Mouse (Mus musculus): ENCODE measurements at regions not wholly inside any gene's neighbourhood (a gene's known extent, or its start where the extent isn't known, plus 50 kb on each side); places are given as distances from the start of the nearest gene placed in this dataset.

DNA sequence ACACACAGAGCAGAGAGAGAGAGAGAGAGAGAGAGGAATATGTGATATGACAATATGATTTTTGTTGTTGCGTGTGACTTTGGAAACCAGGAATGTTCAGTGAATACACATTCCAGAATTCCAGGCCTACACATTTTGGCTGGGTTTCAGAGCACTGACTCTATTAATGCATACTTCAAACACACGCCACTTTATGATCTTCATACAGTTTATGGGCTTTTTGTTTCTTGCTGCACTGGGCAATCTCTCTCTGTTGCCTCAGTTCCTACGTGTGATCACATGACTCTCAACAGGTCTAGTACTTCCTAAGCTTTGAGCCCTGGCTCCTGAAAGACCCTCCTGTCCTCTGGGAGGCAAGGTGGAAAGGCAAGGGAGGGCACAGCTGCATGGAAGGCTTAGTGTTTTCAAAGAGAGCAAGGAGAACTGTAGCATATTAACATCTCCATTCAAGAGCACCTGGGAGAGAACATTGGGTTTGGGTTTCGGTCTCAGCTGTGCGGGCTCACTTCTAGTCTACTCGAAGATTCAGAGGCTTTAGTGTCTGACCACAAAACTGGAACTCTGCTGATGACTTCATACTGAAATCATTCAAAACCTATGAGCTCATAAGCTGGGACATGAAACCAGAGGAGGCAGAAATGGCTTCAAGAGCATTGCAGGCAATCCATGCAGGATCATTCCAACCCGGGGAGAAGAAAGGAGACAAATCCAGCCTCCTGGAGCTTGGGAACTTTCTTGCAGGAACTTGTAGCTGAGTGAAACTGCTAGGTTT, 87.9 kb upstream of the C1qtnf3 start:
- H3K36me3 ChIP-seq (ENCODE audit: insufficient read depth, low read length), result no peaks in the 10 kb centered on the region
- ATAC-seq (replicated peaks; ENCODE audit: low FRiP score, low read depth), result no peak
- no peaks in the 10 kb centered on the region for H3K27me3 ChIP-seq (ENCODE audit: insufficient read depth, low read length)
- no peak overlapping the region for H3K9ac ChIP-seq (ENCODE audit: low read depth, low read length)
- no peak for TF ChIP-seq CTCF (IDR thresholded peaks at IDR 0.05; ENCODE audit: low read depth)
- H3K27ac ChIP-seq, result no peak overlapping the region
- H3K4me1 ChIP-seq (replicated peaks; ENCODE audit: insufficient read depth, low read length), result no peaks in the 10 kb centered on the region
- no peaks in the 10 kb centered on the region for H3K9me3 ChIP-seq (replicated peaks; ENCODE audit: low read length)
- no peak overlapping the region for H3K4me3 ChIP-seq (replicated peaks; ENCODE audit: low read depth, low read length)
- WGBS, result 86% methylated on average over 7 of the region's 7 CpGs
- peak; percentile 67 for DNase-seq (ENCODE audit: low spot score)
- no peak overlapping the region for H3K4me2 ChIP-seq (ENCODE audit: low read length)

DNA sequence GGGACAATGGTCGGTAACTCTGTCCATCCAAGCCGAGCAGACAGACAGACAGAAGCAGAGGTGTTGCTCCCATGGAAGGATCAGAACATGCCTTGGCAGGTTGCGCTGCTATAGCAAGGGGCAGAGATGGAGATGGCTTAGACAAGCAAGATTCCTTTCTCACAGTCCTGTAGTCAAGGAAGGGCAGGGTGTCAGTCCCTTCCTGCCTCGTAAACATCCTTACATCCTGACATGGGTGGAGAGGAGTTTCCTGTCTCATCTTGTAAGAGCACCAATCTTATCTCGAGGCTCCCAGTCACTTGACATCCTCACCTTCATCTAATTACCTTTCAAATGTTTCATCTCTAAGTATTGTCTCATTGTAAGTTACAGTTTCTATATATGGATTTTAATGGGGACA, 87.0 kb upstream of the C1qtnf3 start:
- TF ChIP-seq CTCF (IDR thresholded peaks at IDR 0.05; ENCODE audit: low read depth), result no peak
- ATAC-seq (replicated peaks; ENCODE audit: low FRiP score, low read depth) (no peak), DNase-seq (ENCODE audit: low spot score) (no peak)
- Histone ChIP-seq H3K4me1 (replicated peaks; ENCODE audit: insufficient read depth, low read length) (no peaks in the 10 kb centered on the region), H3K27me3 (ENCODE audit: insufficient read depth, low read length) (no peaks in the 10 kb centered on the region), H3K9me3 (replicated peaks; ENCODE audit: low read length) (no peaks in the 10 kb centered on the region), H3K27ac (no peak overlapping the region), H3K4me3 (replicated peaks; ENCODE audit: low read depth, low read length) (no peak overlapping the region), H3K4me2 (ENCODE audit: low read length) (no peak overlapping the region), H3K36me3 (ENCODE audit: insufficient read depth, low read length) (no peaks in the 10 kb centered on the region), H3K9ac (ENCODE audit: low read depth, low read length) (no peak overlapping the region)
- WGBS, result 74% methylated on average over 5 of the region's 5 CpGs

DNA sequence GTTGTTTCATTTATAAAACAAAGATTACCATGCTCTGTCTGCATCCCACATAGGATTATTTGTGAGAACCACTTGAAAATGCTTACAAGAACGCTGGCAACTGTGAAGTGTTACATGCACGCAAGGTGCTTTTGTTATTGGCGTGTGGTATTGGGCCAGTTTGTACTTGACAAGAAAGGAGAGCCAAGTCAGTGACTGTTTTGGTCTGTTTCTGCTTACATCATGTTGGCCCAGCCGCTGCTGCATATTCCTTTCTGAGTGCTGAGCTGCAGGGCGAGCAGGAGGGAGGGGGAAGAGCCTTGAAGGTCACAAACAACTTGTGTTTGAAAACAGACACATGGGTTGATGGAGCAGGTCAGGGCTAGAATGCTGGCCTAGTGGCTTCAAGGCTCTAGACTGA, 85.3 kb upstream of the C1qtnf3 start:
- no peak overlapping the region for H3K9ac ChIP-seq (ENCODE audit: low read depth, low read length)
- no peak overlapping the region for H3K4me3 ChIP-seq (replicated peaks; ENCODE audit: low read depth, low read length)
- no peaks in the 10 kb centered on the region for H3K27me3 ChIP-seq (ENCODE audit: insufficient read depth, low read length)
- DNase-seq (ENCODE audit: low spot score) (peak; percentile 36), ATAC-seq (replicated peaks; ENCODE audit: low FRiP score, low read depth) (no peak)
- no peak overlapping the region for H3K27ac ChIP-seq
- no peaks in the 10 kb centered on the region for H3K4me1 ChIP-seq (replicated peaks; ENCODE audit: insufficient read depth, low read length)
- no peak overlapping the region for H3K4me2 ChIP-seq (ENCODE audit: low read length)
- no peaks in the 10 kb centered on the region for H3K36me3 ChIP-seq (ENCODE audit: insufficient read depth, low read length)
- 67% methylated on average over 5 of the region's 5 CpGs for WGBS
- H3K9me3 ChIP-seq (replicated peaks; ENCODE audit: low read length), result no peaks in the 10 kb centered on the region
- no peak for TF ChIP-seq CTCF (IDR thresholded peaks at IDR 0.05; ENCODE audit: low read depth)

DNA sequence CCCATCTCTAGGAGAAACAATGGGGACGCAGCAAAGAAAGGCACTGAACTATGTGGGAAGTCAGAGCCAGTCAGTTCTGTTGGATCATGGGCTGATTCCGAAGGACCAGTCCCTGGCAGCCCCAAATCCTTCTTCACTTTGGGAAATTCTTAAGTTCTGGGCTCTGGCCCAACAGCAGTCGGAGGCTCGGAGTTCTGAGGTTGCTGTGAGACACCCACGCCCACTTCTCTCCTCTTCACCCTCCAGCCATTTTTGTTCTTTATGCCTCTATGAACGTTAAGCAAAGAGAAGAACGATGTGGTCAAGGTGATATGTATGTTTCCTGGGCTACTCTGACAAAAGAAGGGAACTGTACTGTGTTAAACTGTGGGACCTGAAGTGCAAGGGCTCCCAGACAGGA, 84.0 kb upstream of the C1qtnf3 start:
- H3K27me3 ChIP-seq (ENCODE audit: insufficient read depth, low read length), result no peaks in the 10 kb centered on the region
- ATAC-seq (replicated peaks; ENCODE audit: low FRiP score, low read depth) (no peak), DNase-seq (ENCODE audit: low spot score) (no peak)
- H3K9me3 ChIP-seq (replicated peaks; ENCODE audit: low read length), result no peaks in the 10 kb centered on the region
- no peaks in the 10 kb centered on the region for H3K4me1 ChIP-seq (replicated peaks; ENCODE audit: insufficient read depth, low read length)
- H3K27ac ChIP-seq, result no peak overlapping the region
- H3K36me3 ChIP-seq (ENCODE audit: insufficient read depth, low read length), result no peaks in the 10 kb centered on the region
- TF ChIP-seq CTCF (IDR thresholded peaks at IDR 0.05; ENCODE audit: low read depth), result no peak
- H3K4me3 ChIP-seq (replicated peaks; ENCODE audit: low read depth, low read length), result no peak overlapping the region
- no peak overlapping the region for H3K4me2 ChIP-seq (ENCODE audit: low read length)
- WGBS, result 78% methylated on average over 7 of the region's 7 CpGs
- no peak overlapping the region for H3K9ac ChIP-seq (ENCODE audit: low read depth, low read length)

DNA sequence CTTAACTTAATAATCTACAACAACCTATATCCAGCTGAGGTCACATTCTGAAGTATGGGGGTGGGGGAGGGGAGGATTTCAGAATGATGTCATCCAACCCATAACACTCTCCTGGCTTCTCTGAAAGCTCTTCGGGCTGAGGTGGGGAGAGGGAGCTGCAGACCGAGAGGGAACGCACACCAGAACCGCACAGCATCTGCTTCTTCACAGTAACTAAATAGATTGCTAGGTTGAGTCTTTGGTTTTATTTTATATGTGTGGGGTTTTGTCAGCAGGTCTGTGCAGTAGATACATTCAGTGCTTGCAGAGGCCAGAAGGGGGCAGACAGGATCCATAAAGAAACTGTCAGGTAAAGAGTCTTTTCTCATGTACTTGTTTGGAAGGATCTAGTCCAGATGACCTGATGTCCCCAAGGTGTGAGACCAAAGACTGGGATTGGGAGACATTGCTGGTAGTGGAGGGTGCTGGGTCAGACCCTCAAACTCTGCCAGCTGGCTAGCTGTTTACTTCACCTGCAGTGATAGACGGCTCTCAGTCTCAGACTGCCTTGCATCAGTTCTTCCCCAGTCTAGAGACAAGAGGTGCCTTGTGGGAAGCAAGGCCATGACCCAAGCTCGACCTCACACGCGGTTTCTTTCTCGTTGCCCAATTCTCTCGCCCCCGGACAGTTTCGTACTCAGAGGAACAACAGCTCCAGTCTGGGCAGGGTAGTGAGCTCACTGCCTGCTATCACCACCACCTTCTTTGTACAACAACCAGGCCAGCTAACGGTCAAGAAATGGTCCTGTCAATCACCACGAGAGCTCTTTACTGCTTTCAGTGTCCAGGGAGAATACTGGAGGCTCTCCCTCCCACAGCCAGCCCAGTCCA, 83.2 kb upstream of the C1qtnf3 start:
- H3K36me3 ChIP-seq (ENCODE audit: insufficient read depth, low read length), result no peaks in the 10 kb centered on the region
- no peaks in the 10 kb centered on the region for H3K9me3 ChIP-seq (replicated peaks; ENCODE audit: low read length)
- no peak overlapping the region for H3K4me2 ChIP-seq (ENCODE audit: low read length)
- no peak overlapping the region for H3K9ac ChIP-seq (ENCODE audit: low read depth, low read length)
- ATAC-seq (replicated peaks; ENCODE audit: low FRiP score, low read depth) (no peak), DNase-seq (ENCODE audit: low spot score) (peak; percentile 54)
- no peak overlapping the region for H3K4me3 ChIP-seq (replicated peaks; ENCODE audit: low read depth, low read length)
- 68% methylated on average over 14 of the region's 14 CpGs for WGBS
- no peaks in the 10 kb centered on the region for H3K27me3 ChIP-seq (ENCODE audit: insufficient read depth, low read length)
- no peaks in the 10 kb centered on the region for H3K4me1 ChIP-seq (replicated peaks; ENCODE audit: insufficient read depth, low read length)
- no peak overlapping the region for H3K27ac ChIP-seq
- TF ChIP-seq CTCF (IDR thresholded peaks at IDR 0.05; ENCODE audit: low read depth), result peak; percentile 66

DNA sequence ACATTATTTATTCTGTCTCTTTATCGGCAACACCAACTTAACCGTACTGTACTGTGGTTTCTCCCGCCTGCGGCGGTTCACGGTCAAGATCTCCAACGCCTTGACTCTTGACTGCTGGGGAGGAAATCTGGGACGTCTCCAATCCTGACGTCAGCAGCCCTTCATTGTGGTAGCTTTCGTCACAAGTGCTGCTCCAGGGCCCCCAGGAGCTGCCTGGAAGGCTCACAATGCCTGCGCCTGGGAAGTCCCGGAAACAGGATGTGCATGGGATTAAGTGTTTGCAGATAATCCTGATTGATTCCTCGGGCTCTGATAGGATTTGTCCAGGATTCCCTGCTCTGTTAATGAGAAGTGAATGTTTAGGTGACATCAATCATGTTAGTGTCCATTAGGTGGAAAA, 82.3 kb upstream of the C1qtnf3 start:
- 55% methylated on average over 13 of the region's 13 CpGs for WGBS
- H3K36me3 ChIP-seq (ENCODE audit: insufficient read depth, low read length), result no peaks in the 10 kb centered on the region
- no peak overlapping the region for H3K27ac ChIP-seq
- H3K9ac ChIP-seq (ENCODE audit: low read depth, low read length), result no peak overlapping the region
- DNase-seq (ENCODE audit: low spot score), result peak; percentile 44
- no peak for TF ChIP-seq CTCF (IDR thresholded peaks at IDR 0.05; ENCODE audit: low read depth)
- ATAC-seq (replicated peaks; ENCODE audit: low FRiP score, low read depth), result no peak
- H3K9me3 ChIP-seq (replicated peaks; ENCODE audit: low read length), result no peaks in the 10 kb centered on the region
- H3K4me2 ChIP-seq (ENCODE audit: low read length), result no peak overlapping the region
- H3K27me3 ChIP-seq (ENCODE audit: insufficient read depth, low read length), result no peaks in the 10 kb centered on the region
- no peak overlapping the region for H3K4me3 ChIP-seq (replicated peaks; ENCODE audit: low read depth, low read length)
- no peaks in the 10 kb centered on the region for H3K4me1 ChIP-seq (replicated peaks; ENCODE audit: insufficient read depth, low read length)

Measured in kidney, postnatal 0 days (tissue).